Mouse (Mus musculus): ENCODE measurements at regions not wholly inside any gene's neighbourhood (a gene's known extent, or its start where the extent isn't known, plus 50 kb on each side); places are given as distances from the start of the nearest gene placed in this dataset.
"Not testable (repeated sequence)": the region's sequence is repeated elsewhere in the genome, so short reads cannot be mapped to it uniquely, and the experiment has no call there.

DNA sequence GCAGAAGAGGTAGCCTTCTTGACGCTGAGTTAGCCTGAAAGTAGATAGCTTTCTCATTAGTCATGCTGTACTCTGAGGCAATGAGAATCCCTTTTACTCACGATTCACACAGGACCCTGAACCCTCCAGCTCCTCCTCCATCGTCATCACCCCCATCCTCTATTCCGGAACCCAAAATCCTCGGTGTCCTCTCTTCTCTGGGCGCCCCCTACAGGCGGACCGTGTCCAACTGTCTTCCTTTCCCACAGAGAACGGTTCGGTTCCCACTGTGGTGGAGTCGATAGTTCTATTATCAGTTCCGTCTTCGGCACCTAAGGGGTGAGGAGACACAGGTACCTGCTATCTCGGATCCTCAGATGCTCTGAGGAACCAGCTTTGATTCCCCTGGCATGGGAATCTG, 130.2 kb downstream of the Phlda1 start:
- DNase-seq (ENCODE audit: low read depth, low spot score): no peak

DNA sequence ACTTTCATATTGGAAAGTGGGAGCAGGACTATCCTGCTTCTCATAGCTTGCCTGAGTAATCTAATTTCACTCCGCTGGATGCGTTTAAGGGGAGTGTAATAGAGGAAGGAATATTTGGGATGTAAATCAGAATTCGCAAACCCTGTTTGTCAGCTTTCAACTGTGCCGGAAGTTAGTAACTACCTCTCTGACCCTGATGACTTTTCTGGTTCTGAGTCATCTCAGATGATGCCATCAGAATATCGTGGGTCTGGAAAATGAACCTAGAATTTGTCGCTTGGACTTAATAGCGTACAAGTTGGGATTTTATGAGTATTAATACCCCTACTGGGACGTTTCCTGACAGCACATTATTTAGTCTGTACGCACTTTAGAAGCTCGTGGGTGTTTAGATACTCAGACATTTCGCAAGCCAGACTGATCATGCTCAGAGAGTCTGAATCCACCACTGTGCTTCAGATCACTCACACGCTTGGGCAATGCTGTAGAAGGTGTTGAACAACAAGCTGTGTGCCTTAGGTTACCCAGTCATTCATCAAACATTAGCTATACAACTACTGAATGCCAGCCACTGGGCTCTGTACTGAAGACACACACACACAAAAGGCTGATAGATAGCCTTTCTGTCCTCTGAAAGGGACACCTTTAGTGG, 131.1 kb downstream of the Phlda1 start:
- no peak for DNase-seq (ENCODE audit: low read depth, low spot score)

DNA sequence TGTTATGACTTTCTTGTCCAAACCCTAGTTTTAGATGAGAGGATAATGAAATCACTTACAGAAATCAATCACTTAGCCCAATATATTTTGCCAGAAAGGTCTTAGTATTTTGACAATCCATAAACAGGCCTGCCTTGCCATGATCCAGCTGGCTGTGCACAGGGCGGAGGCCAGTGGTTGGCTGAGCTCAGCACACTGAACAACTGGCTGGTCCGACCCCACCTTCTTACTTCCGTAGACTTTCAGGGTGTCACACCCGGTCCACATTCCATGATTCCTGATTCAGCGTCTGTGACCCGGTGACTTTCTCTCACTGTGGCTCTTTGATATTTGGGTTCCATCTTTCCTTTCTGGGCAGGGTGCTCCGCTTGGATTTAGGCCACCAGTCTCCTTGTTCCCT, 133.8 kb downstream of the Phlda1 start:
- no peak for DNase-seq (ENCODE audit: low read depth, low spot score)

DNA sequence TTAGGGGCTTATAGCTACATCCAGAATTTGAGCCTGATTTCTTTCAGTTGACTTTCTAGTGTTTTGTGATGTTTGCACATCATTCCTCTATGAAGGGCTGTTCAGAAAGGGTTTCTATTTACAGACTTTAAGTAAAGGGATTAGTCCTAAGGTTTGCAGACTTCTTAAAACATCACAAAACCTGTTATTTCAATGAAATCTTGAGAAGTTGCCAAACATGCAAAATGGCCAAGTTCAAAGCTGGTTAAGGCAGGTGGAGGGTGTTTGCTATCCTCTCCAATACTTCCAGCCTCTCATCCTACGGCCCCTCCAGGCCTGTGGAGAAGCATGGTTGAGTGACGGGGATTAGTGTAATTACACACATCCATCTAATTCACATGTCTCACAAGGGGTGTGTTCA, 136.6 kb downstream of the Phlda1 start:
- no peak for DNase-seq (ENCODE audit: low read depth, low spot score)

- not testable (repeated sequence) for DNase-seq (ENCODE audit: low read depth, low spot score)
These were observed 147.7 kb downstream of the Phlda1 start for GRCm38 (mm10) chr10:111653773-111654172.

DNA sequence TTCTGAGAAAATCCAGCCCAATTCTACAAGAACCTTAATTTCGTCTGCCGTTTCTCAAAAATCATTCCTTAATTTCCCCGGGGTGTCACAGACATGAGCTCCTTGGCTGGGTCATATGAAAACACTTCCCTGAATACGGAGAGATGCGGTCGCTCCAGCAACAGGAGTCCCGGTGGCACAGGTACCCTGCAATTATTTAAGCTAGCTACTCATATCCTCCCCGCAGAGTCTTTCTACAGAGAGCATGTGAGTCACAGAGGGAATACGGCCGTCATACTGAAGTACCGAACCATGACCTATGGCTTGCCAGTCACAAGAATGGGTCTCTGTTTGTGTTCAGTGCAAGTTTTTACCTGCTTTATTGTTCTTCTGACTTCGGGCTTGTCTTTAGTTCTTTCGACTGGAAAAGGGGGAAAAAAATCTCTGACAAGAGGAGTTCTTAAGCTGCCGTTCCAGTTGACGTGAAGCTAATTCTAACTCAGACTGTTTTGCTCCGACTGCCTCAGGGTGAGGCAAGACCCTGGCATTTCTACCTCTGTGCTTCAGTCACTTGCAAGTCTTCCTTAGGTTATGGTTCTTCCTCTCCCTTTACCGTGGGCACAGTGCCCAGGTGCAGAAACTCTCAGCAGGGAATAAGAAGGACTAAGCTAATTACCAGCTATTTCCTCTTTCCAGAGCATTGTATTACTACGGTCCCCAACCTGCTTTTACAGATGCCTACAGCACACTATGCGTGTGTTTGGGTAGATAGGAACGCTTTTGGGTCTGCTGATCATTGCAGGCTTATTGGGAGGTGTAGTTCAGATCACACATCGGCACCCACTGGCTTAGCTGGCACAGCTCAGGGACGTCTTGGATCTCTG, 148.5 kb downstream of the Phlda1 start:
- no peak for DNase-seq (ENCODE audit: low read depth, low spot score)

DNA sequence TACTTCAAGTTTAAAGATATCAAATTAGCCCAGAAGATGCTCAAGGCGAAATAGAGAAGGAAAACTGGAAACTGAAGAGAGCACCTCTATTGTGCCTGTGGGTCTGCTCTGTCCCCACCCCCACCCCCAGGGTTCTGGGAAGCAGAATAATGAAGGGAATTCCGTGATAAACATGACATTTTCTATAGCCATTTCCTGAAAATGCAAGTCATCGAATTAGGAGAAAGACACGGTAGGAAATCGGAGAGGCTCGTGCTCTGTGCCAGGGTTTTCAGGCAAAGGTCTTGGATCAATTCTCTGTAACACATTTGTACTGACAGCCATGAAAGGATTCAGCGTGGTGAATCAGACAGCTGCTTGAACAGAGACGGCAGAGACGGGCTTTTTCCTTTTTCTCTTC, 152.7 kb downstream of the Phlda1 start:
- DNase-seq (ENCODE audit: low read depth, low spot score): no peak

DNA sequence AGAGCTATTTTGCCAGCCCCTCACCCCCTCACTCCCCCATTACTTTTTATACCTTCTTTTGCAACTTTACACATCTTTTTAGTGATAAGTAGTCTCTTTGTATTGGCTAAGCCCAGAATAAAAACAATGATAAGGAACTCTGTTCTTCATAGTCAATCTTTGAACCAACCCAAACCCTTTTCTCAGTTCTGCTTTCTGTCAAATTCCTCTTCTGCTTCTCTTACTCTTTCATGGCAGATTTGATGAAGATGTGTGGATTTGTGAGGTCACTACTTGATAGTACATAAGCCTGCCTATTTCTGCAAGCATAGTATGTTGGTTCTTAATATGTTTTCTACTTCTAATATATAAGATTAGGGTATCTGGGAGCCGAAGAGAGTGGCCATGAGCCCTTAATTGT, 156.6 kb downstream of the Phlda1 start:
- DNase-seq (ENCODE audit: low read depth, low spot score): no peak

DNA sequence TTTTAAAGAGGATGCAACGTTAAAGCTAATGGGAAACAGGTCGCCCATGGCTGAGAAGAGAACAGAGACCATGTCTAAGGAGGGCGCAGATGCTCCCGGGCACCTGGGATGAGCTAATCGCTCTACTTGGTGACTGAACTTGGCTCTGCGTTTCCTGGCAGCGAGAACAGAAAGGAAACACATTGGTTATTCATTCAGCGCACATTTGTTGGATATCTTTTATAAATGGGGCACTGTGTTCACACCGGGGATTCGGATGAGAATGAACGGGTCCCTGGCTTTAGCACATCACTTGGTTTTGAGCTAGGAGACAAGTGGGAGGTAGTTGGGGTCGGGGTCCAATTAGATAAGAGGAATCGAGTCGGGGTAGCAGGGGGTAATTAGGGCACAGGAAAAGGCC, 159.7 kb downstream of the Phlda1 start:
- no peak for DNase-seq (ENCODE audit: low read depth, low spot score)

- no peak for DNase-seq (ENCODE audit: low read depth, low spot score)
These were observed 160.9 kb downstream of the Phlda1 start for GRCm38 (mm10) chr10:111666963-111667362.

DNA sequence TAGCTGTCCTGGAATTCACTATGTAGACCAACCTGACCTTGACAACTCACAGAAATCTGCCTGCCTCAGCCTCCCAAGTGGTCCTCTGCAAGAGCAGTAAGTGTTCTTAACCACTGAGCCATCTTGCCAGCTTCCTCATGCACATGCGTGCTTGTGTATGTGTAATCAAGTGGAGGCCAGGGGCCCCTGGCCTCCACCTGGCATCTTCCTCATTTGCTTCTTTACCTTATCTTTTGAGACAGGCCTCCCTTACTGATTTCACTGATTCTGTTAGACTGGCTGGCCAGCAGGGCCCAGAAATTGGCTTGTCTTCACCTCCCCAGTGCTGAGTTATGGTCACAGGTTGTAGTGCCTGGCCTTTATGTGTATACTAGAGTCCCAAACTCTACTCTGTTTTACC, 162.6 kb downstream of the Phlda1 start:
- no peak for DNase-seq (ENCODE audit: low read depth, low spot score)

- no peak for DNase-seq (ENCODE audit: low read depth, low spot score)
These were observed 163.6 kb downstream of the Phlda1 start for GRCm38 (mm10) chr10:111669658-111670057.

GRCm38 (mm10) chr10:111670666-111671065, 164.6 kb downstream of the Phlda1 start:
- no peak for DNase-seq (ENCODE audit: low read depth, low spot score)

DNA sequence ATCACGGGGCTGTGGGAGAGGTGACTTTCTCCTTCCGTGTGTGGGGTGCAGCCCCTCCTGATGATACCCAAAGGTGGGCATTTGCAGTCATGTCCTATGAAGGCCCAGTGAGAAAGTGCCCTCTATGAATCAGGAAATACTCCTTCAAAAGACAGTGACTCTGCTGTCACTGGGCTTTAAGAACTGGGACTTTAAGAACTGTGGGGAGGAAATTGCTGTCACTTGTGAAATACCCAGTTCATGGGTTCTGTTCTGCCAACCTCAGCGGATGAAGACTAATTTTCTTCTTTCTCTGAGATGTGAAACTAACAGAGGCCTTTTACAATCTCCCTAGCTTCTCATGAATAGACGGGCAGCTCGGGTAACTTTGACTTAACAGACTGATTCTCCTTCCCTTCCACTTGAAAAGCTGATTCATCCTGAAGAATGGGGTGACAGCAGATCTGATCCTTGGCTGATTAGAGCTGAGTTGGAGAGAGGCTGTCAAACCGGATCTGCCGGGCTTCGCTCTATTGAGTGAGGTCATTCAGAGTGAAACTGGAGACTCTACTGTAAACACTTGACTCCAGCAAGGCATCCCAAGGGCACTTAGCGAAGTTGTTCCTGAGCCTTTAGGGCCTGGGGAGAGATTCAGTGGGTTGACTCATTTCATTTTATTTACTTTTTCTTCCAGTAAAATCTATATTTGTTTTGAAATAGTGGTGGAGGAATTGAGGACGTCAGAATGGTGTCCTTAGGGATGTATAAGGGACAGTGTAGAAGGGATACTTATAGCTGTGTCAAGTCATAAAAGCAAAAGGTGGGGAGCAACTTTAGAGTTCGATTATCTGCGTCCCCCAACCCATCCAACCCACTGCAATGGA, 166.6 kb downstream of the Phlda1 start:
- DNase-seq (ENCODE audit: low read depth, low spot score): no peak

DNA sequence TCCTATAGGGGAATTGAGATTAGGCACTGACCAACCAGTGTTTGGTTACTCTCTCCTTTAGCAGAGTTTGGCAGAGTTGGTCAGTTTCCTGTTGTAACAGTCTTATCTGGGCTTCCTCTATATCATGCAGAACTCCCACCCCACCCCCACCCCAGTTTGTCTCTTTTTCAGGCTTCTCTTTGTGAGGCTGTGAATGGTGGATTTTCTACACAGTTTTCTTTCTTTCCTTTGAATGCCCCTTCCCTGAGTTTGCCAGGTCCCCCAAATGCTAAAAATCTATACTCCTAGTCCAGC, 167.2 kb downstream of the Phlda1 start:
- DNase-seq (ENCODE audit: low read depth, low spot score): no peak

DNA sequence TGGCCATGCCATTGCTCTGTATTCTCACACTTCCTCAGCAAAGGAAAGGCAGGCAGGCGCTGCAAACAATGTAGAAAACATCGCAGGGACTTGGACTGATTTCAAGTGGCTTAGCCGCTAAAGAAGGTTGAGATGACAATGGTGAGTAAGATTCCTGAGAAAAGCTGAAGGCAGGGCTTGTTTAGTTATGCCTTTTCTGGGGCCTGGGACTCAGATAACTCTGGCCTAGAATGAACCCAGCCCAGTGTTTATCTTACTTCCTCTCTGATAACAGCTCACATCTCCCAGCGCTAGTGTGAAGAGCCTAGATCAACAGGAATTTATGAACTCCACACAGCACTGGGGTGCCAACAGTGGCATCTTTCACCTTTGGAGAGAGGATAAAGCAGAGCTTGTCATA, 170.2 kb downstream of the Phlda1 start:
- no peak for DNase-seq (ENCODE audit: low read depth, low spot score)

GRCm38 (mm10) chr10:111680919-111681318, 174.8 kb downstream of the Phlda1 start:
- DNase-seq (ENCODE audit: low read depth, low spot score): no peak

DNA sequence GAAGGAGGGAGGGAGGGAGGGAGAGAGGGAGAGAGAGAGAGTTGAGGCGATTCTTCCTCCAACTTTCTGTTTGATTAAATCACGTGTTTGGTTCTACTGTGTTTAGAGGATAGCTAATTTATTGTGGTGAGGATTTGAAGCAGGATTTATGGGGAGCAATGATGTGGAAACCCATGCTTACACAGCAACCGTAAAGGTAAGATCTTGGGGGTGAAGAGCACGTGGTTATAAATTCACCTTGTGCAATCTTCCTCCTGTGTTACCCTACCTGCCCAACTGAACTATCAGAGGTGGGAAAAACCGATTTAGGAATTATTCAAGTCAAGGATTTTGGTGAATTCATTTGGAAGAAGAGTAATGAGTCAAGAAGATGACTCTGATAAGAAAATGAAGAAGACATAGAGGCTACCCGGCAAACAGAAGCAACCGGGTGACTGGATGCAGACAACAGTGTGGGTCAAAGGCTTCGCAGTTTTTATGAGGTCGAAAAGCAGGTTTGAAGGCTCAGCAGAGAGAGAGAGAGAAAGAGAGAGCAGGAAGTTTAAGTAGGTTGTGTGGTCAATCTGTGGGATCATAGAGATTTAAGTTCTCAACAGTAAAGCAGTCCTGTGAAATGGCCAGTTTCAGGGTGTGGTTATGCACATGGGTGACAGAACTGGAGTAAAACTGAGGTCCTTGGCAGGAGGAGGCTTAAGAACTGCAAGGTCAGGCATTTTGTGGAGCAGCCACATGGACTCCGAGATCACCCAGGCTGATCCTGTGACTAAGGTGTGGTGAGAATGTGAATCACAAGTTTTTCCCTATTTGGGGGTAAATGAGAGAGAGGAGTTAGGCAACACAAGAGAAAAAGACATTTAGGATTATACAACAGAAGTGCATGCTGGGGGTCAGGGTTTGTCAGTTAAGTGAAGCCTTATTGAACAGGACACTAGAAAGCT, 178.6 kb downstream of the Phlda1 start:
- DNase-seq (ENCODE audit: low read depth, low spot score): no peak

DNA sequence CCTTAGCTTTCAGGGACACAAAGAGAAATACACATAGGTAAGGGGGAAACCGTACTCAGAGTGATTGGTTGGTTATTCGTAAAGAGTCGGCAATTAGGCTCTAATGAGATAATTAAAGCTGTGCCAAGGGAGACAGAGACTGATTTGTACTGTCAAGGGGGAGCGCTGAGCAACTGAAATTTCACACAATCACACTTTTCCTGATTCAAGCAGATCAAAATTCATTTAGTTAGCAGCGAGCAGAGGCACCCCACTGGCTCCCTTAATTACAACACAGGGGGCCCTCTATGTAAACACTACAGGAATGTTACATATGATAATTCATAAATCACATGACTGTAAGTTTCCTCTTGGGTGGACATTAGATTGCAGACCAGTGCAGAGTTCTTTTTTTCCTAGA, 180.5 kb downstream of the Phlda1 start:
- DNase-seq (ENCODE audit: low read depth, low spot score): no peak

GRCm38 (mm10) chr10:111689587-111689986, 183.5 kb downstream of the Phlda1 start:
- DNase-seq (ENCODE audit: low read depth, low spot score): no peak

DNA sequence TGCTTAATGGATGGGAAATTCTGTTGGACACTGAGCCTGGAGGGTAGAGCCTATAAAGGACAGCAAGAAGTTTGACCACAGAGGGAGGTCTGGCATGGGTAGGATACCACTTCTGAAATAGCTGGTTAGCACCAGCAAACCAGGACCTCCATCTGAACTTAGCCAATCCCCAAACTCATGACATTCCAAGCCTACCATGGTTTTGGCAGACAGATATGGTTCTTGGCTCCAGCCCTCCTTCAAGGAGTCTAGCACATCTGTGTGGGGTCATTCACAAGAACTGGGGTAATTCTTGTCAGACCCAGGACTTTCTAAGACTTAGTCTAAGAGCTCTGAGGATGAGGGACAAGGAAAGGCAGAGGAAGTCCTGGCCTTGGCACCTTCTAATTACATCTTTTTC, 187.7 kb downstream of the Phlda1 start:
- DNase-seq (ENCODE audit: low read depth, low spot score): no peak

All from WW6 (cell line).